Mouse (Mus musculus) thymus, adult 2 months (tissue): ENCODE measurements around the gene Tnfrsf18.

Experiments
- CTCF ChIP-seq: fragments of 200-500 bp; IDR thresholded peaks from 2 replicates; pipeline ENCODE4 v1.5.1; 2012; ENCODE audit warnings: mild to moderate bottlenecking, control low read depth, low read length, moderate library complexity, borderline replicate concordance; ENCODE audit not compliant: control insufficient read depth, poor library complexity, insufficient read depth; ENCODE audit errors: extremely low read depth
- POLR2A ChIP-seq: fragments of 200-500 bp; IDR thresholded peaks from 2 replicates; pipeline ENCODE4 v1.6.1; 2012; ENCODE audit warnings: mild to moderate bottlenecking, low read length, control low read depth, moderate library complexity; ENCODE audit not compliant: control insufficient read depth, poor library complexity, insufficient read depth; ENCODE audit errors: extremely low read depth

- TF ChIP-seq CTCF (no peak), POLR2A (no peak)
Observed at GRCm38 (mm10) chr4:156044754-156045153, 18.8 kb downstream of the Tnfrsf18 start.
